Mouse (Mus musculus) liver, embryonic 11.5 days (tissue): Measurements from ENCODE around the gene Spz1. TPM values are rescaled to one million over a fixed set of nuclear protein-coding genes. Genes with fewer than 3 reads are reported as not detected.

Experiments
- ATAC-seq: fragments of 200-750 bp; cut with Nextera tagmentation; replicated peaks from 2 replicates; pipeline ENCODE4 v1.8.0; 2017; ENCODE audit warnings: moderate number of reproducible peaks, mild to moderate bottlenecking, moderate TSS enrichment, moderate library complexity; ENCODE audit not compliant: low FRiP score
- DNase-seq: peaks from one replicate; pipeline ENCODE4 v3.0.0-alpha.2; 2017; ENCODE audit warnings: low spot score
- H3K27ac ChIP-seq: fragments of 300-500 bp; sonication (generic); 2 replicates; pipeline ENCODE4 v1.5.1; 2014; ENCODE audit warnings: mild to moderate bottlenecking, low read depth, low read length, control low read depth
- H3K27me3 ChIP-seq: fragments of 300-500 bp; sonication (generic); replicated peaks from 2 replicates; pipeline ENCODE4 v1.6.1; 2014; ENCODE audit warnings: low read length, mixed read lengths; ENCODE audit not compliant: control insufficient read depth, insufficient read depth
- H3K36me3 ChIP-seq: fragments of 300-500 bp; sonication (generic); 2 replicates; pipeline ENCODE4 v1.6.1; 2014; ENCODE audit warnings: mild to moderate bottlenecking, low read length, moderate library complexity, mixed read lengths; ENCODE audit not compliant: control insufficient read depth, insufficient read depth
- H3K4me1 ChIP-seq: fragments of 300-500 bp; sonication (generic); replicated peaks from 2 replicates; pipeline ENCODE4 v1.6.1; 2014; ENCODE audit warnings: low read length, mixed read lengths; ENCODE audit not compliant: control insufficient read depth, insufficient read depth
- H3K4me2 ChIP-seq: fragments of 300-500 bp; sonication (generic); 2 replicates; pipeline ENCODE4 v1.6.1; 2014; ENCODE audit warnings: mild to moderate bottlenecking, control low read depth, moderate library complexity
- H3K4me3 ChIP-seq: fragments of 300-500 bp; sonication (generic); 2 replicates; pipeline ENCODE4 v1.5.1; 2014; ENCODE audit warnings: low read depth, low read length, control low read depth
- H3K9ac ChIP-seq: fragments of 300-500 bp; sonication (generic); 2 replicates; pipeline ENCODE4 v1.6.1; 2014; ENCODE audit warnings: low read depth, low read length, control low read depth
- H3K9me3 ChIP-seq: fragments of 300-500 bp; sonication (generic); 2 replicates; pipeline ENCODE4 v1.6.1; 2016; ENCODE audit warnings: low read length, inconsistent platforms, mixed read lengths; ENCODE audit not compliant: control insufficient read depth
- WGBS: fragments of 180-500 bp; shearing (Covaris S2); extraction: QIAGEN DNeasy Blood & Tissue Kit; methylation state at CpG from one replicate; pipeline ENCODE4 v1.1.7; 2014; 5-methylcytosine and 5-hydroxymethylcytosine counted together
- polyA plus RNA-seq: library from polyadenylated mRNA; unstranded; fragments of >200 nt; fragmentation: Nextera tagmentation; extraction: Ambion mirVana; gene quantifications from 2 replicates; pipeline ENCODE4 v1.2.1, GENCODE M21; 2014

Gene Spz1
- polyA plus RNA-seq, 1 experiment from 2014 or later = not detected

- WGBS = 4% methylated on average over 47 of the region's 47 CpGs
- Histone ChIP-seq H3K4me2 (peak overlapping the region; percentile 90), H3K4me1 (peaks cover 5% of the 10 kb centered on the region; the same call in 1 of the 2 replicates), H3K27ac (peak overlapping the region; percentile 92), H3K27me3 (no peaks in the 10 kb centered on the region), H3K9me3 (no peaks in the 10 kb centered on the region), H3K9ac (peak overlapping the region; percentile 75), H3K4me3 (peak overlapping the region; percentile 72), H3K36me3 (no peaks in the 10 kb centered on the region)
- ATAC-seq = peak; percentile 92
- no peak for DNase-seq
Measured at GRCm38 (mm10) chr13:92529828-92530720, 45.9 kb downstream of the Spz1 start.

Other genes with a start within 250 kb of the Spz1 start
- gene Dhfr, start 221.4 kb downstream of the Spz1 start, polyA plus RNA-seq = 30.1 and 31.3 TPM in 2 replicates
- gene Msh3, start 221.2 kb downstream of the Spz1 start, polyA plus RNA-seq = 31.7 and 32.8 TPM in 2 replicates
- 0.04 TPM in 1 of 2 replicates, not detected in the other for gene Ankrd34b, start 150.3 kb downstream of the Spz1 start, polyA plus RNA-seq
- 0.19 TPM in 1 of 2 replicates, not detected in the other for gene Fam151b, start 92.2 kb downstream of the Spz1 start, polyA plus RNA-seq
- 6.6 TPM in 2 replicates for gene Zfyve16, start 45.3 kb downstream of the Spz1 start, polyA plus RNA-seq
- 27.5 and 30.3 TPM in 2 replicates for gene Serinc5, start 34.9 kb upstream of the Spz1 start, polyA plus RNA-seq
- gene Thbs4, start 218.6 kb upstream of the Spz1 start, polyA plus RNA-seq = 1.6 and 1.8 TPM in 2 replicates